Mouse (Mus musculus): ENCODE results near the gene Mlycd.

- TF ChIP-seq CTCF (IDR thresholded peaks at IDR 0.05; ENCODE audit: borderline replicate concordance, insufficient read depth, low read depth, low read length) (no peak), POLR2A (IDR thresholded peaks at IDR 0.05; ENCODE audit: borderline replicate concordance, insufficient read depth, low read length) (peak; percentile 80)
These were observed at the start of gene Mlycd for GRCm38 (mm10) chr8:119394524-119395026.

Data from cerebellum, adult 2 months (tissue).